Mouse (Mus musculus) lung, embryonic 14.5 days (tissue): ENCODE measurements around the gene Ifi203. TPM values are rescaled to one million over a fixed set of nuclear protein-coding genes. Genes with fewer than 3 reads are reported as not detected.

Source experiments
- polyA plus RNA-seq: library from polyadenylated mRNA; unstranded; fragments of >200 nt; fragmentation: Nextera tagmentation; extraction: Ambion mirVana; gene quantifications from 2 replicates; pipeline ENCODE4 v1.2.1, GENCODE M21; 2014

Gene Ifi203
- polyA plus RNA-seq, 1 experiment from 2014 or later = 0.83 TPM

Other genes starting within 250 kb of the Ifi203 start
- gene Ifi207, start 200.9 kb downstream of the Ifi203 start, polyA plus RNA-seq = 1.2 and 1.4 TPM in 2 replicates
- 1.2 and 2.0 TPM in 2 replicates for gene Ifi204, start 175.7 kb downstream of the Ifi203 start, polyA plus RNA-seq
- 0.32 and 0.49 TPM in 2 replicates for gene Ifi211, start 29.6 kb downstream of the Ifi203 start, polyA plus RNA-seq
- 0.84 and 1.4 TPM in 2 replicates for gene Mndal, start 181 bp downstream of the Ifi203 start, polyA plus RNA-seq
- not detected in 2 replicates for gene Ifi202b, start 40.1 kb upstream of the Ifi203 start, polyA plus RNA-seq
- gene Ifi205, start 89.1 kb upstream of the Ifi203 start, polyA plus RNA-seq = 0.26 and 0.30 TPM in 2 replicates
- gene Olfr433, start 98.0 kb upstream of the Ifi203 start, polyA plus RNA-seq = 0.07 TPM in 1 of 2 replicates, not detected in the other
- not detected in 2 replicates for gene Olfr432, start 106.5 kb upstream of the Ifi203 start, polyA plus RNA-seq
- gene Olfr430, start 123.9 kb upstream of the Ifi203 start, polyA plus RNA-seq = not detected in 2 replicates
- not detected in 2 replicates for gene Olfr429, start 141.7 kb upstream of the Ifi203 start, polyA plus RNA-seq
- gene Olfr427, start 154.2 kb upstream of the Ifi203 start, polyA plus RNA-seq = not detected in 2 replicates
- gene Olfr231, start 178.5 kb upstream of the Ifi203 start, polyA plus RNA-seq = not detected in 2 replicates
- gene Olfr424, start 188.8 kb upstream of the Ifi203 start, polyA plus RNA-seq = not detected in 2 replicates
- gene Olfr420, start 213.0 kb upstream of the Ifi203 start, polyA plus RNA-seq = not detected in 2 replicates
- 0.30 and 0.67 TPM in 2 replicates for gene Spta1, start 230.1 kb upstream of the Ifi203 start, polyA plus RNA-seq